Mouse (Mus musculus): ENCODE data around the gene Cldn16.
"Not testable (repeated sequence)": the region's sequence is repeated elsewhere in the genome, so short reads cannot be mapped to it uniquely, and the experiment has no call there.

Cldn16 gene

DNA sequence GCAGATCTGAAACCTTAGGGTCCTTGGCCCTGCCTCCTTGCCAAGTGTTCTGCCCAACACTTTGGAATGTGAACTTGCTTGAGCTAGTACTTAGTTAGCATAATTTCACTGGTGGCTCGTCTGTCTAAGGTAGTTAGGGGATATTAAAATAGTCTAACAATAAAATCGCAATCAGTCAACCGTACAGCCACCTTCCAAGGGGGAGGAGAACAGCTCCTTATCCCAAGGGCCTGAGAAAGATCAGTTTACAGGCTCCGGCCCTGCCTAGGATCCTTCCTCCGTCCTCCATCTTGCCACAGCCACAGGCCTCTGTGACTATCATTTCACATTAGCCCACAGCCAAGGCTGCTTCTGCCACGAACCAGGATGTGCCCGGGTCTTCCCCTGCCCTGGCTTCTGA is at the start of gene Cldn16:
Gene Cldn16 (plus strand): TSS at position 301 of the 400 bp plus-strand sequence.
- DNase-seq (ENCODE audit: low spot score in 2 of 2): no peak

DNA sequence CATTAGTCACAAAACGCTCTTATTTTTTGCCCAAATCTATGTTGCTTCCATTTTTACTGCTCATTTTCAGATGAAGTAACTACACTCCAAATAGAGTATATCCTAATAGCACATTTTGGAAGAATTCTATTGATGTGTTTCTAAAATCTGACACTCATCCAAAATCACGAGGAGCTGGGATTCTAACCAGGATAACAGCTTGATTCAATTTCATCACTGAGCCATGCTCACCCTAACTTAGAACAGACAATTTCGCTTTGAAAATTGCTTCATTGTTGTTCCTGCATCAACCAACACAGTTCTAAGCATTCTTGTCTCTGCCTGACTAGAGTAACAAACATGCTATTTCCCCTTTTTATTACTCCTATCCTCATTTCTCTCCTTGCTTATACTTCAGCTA is 44.3 kb upstream of the Cldn16 start:
- DNase-seq (ENCODE audit: low spot score in 2 of 2): no peak

DNA sequence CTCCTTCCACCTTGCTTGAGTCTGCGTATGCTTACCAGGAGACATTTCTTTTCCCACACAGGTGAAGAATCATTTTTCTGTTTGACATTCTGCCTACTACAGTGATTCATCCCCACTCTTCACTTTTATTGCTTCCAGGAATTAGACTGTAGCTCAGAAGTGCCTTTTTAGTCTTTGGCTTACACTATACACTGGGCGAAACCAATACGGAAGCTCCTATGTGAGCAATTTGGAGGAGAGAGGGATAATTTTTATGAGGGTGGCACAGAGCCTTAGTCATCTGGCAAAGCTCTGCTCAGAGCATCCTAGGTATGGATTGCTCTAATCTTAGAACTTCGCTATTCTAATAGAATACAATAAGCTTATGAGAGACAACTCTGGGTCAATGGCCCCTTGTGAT is 40.9 kb upstream of the Cldn16 start:
- DNase-seq (ENCODE audit: low spot score in 2 of 2): no peak

DNA sequence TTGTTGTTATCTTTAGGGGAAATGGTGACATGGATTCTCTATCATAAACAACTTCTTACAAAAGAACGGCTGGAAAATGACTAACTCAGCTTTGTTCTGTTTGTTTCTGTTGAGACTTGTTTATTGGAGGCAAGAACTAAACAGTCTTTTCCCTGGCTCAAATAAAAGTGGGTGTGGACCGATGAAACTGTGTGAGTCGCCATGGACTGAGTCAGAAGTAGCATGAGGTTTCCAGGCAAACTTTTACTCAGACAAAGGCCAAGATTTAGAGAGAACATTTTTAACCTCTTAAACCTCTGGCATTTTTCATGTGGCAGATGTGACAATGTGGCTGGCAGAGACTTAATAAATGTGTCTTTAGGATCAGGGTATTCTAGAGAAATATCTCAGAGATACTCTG is 32.7 kb upstream of the Cldn16 start:
- DNase-seq (ENCODE audit: low spot score in 2 of 2): no peak

DNA sequence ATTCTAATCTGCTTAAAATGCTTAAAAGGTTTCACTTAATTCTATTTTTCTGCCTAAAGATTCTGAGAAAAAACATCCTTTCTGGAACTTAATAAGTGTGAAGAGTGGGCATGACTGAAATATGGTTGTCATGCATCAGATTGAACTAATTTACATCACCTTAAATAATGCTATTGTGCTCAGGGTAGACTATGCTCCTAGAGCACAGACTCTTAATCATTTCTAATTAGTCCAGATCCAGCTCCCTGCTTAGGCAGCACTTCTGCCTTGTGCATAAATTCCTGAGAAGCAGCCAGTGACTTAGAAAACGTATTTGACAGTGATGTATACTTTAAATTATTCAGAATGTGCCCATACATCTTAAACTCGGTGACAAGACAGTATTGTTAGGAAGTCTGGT is 29.4 kb upstream of the Cldn16 start:
- DNase-seq (ENCODE audit: low spot score in 2 of 2): no peak

DNA sequence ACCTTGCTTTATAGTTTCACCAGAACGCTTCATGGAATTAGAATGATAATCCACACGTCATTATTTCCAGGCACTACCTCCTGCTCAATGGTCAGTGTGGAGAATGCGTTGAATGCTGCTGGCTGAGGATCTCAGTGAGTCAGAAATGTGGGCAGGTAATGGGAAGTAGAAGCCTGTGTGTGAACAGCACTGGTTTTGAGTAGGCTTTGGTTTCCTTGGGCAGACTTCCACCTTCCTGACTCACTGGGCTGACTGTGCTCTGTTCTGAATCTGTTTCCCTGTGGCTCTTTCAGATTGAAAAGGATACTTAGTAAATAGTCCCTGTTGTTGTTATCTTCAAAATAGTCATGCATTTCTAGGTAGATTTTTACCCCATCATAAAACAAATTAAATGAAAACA is 22.9 kb upstream of the Cldn16 start:
- DNase-seq (ENCODE audit: low spot score in 2 of 2): no peak

DNA sequence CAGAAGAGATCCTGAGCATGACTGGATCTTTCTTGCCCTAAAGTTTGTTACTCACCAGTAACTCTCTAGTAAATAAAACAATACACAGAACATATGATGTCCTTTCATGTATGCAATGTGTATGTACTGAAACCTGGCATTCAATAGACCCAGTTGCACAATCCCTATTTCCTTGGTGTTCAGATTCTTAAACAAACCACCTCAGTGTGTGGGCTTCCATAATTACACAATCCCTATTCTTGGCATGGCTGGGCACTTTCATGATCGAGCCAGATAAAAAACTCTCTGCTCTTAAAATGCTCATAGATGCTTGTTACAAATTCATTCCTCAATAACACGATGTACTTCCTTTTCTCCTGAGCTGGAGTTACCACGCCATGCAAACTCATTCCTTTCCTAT is 21.8 kb upstream of the Cldn16 start:
- DNase-seq (ENCODE audit: low spot score in 2 of 2): no peak

GRCm38 (mm10) chr16:26444843-26445242 is 18.1 kb upstream of the Cldn16 start:
- no peak for DNase-seq (ENCODE audit: low spot score in 2 of 2)

DNA sequence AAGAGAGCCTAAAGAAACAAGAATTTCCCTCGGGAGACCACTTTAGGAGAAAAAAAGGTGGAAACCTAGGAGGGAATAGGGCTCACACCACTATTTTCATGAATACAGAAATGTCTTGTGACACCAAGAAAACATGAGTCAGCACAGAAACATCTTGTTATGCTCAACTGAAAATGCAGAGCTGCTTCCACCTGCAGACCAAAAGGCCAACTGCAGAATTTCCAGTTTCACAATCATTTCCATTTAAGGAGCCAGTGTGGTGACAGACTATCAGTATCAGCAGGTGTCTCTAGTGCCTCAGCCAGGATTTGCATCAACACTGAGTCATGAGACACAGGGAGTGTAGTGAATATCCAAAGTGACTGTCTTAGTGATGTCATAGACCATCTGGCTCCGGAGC is 15.3 kb upstream of the Cldn16 start:
- DNase-seq (ENCODE audit: low spot score in 2 of 2): peak in 1 of 2 experiments; percentile 2

DNA sequence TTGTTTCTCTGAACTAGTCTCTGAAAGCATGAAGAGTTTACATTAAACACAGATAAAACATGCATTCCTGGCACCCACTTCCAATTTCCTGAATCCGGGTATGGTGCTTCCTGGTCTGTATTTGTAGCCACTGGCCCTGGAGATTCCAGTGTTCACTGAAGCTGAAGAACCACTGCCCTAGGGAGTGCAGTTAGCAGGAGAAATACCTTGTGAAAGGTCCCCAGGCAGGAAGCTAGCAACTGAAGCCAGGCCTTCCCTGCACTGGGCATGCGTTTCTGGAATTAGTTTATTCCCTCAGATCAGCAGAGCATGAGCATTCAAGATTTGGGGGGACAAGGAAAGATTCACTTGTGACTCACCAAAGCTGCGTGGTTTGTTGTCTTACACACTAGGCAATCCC is 8.8 kb upstream of the Cldn16 start:
- no peak for DNase-seq (ENCODE audit: low spot score in 2 of 2)

DNA sequence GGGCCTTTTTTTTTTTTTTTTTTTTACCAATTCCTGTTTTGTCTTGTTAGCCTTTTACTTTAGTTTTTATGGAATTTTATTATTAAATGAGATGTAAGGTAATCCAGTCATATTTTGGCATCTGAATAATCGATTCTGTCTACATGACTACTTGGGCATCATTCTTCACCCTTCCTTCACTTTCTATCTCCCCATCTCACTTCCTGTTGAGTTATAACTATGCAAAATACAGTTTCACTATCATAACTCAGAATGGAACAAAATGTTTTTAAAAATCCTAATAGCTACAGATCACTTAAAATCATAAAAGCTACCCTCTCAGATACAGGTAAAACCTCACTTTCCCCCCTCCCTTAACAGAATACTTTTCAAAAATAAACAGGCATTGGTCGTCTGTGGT is 6.8 kb upstream of the Cldn16 start:
- DNase-seq (ENCODE audit: low spot score in 2 of 2): no peak

GRCm38 (mm10) chr16:26466535-26466934 is 3.6 kb downstream of the Cldn16 start:
- DNase-seq (ENCODE audit: low spot score in 2 of 2): no peak

DNA sequence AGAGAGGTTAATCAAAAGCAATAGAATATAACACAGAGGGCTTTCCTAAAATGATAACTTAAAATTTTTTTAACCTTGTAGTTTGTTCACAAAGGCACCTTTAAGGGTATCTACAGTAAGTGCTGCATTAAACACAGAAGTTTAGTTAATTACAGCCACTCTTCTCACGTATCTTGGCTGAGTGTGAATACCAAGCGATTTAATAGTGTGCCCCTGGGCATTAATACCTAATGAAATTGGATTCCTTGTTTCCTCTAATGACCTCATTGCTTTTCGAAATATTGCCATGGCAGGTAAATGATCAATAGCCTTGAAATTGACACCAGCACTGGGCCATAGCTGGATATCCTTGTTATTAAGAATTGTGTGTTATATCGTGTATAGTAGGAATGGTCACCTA is 8.3 kb downstream of the Cldn16 start:
- DNase-seq (ENCODE audit: low spot score in 2 of 2): no peak

- DNase-seq (ENCODE audit: low spot score in 2 of 2): peak in 1 of 2 experiments; percentile 4
Observed at GRCm38 (mm10) chr16:26495721-26496120, 32.8 kb downstream of the Cldn16 start.

DNA sequence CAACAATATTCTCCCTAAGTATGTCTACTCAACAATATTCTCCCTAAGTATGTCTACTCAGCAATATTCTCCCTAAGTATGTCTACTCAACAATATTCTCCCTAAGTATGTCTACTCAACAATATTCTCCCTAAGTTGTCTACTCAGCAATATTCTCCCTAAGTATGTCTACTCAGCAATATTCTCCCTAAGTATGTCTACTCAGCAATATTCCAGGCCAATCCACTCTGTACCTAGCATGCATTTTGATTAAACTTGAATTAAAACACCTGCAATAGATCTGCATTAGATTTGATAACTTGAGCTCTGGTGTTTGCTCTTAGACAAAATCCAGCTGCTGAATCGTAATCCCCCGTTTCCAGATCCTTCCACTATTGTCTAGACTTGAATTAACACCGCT is 36.8 kb downstream of the Cldn16 start:
- not testable (repeated sequence) for DNase-seq (ENCODE audit: low spot score in 2 of 2)

GRCm38 (mm10) chr16:26500738-26501137 is 37.8 kb downstream of the Cldn16 start:
- no peak for DNase-seq (ENCODE audit: low spot score in 2 of 2)

DNA sequence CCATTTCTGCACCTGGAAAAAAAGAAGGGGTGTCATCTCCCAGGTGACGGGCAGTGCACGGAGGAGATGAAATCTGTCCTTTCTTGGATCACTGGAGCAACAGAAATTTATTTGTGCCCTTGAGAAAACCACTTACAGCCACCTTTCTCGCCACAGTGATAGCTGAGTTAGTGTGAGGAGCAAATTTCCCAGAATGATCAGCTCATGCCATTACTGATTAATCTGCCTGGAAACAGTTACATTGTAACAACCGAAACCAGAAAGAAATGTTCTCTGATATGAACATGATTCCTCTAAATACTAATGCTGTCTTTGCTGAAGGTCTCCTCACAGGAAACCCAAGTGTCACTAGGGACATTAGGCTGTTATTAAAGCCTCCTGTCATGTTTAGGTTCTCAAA is 42.0 kb downstream of the Cldn16 start:
- no peak for DNase-seq (ENCODE audit: low spot score in 2 of 2)

DNA sequence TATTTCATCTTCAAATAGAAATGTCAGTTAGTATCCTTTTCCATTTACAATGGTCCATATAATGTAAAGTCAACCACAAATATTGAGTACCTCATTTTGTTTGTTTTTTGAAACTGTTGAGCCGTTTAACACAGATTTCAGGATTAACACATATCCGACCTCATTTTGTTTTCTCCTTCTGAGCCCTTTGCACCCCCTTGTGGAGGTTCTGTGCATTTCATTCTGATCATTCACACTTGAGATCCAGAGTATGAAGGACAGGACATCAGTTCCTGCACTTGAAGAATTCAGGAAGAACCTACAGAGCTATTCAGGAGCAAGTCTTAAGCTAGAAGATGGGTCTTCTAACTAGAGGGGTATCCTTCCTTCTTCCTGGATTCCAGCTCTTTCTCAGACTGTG is 56.7 kb downstream of the Cldn16 start:
- DNase-seq (ENCODE audit: low spot score in 2 of 2): peak in 1 of 2 experiments; percentile 27

- no peak for DNase-seq (ENCODE audit: low spot score in 2 of 2)
Observed at GRCm38 (mm10) chr16:26525832-26526231, 62.9 kb downstream of the Cldn16 start.

DNA sequence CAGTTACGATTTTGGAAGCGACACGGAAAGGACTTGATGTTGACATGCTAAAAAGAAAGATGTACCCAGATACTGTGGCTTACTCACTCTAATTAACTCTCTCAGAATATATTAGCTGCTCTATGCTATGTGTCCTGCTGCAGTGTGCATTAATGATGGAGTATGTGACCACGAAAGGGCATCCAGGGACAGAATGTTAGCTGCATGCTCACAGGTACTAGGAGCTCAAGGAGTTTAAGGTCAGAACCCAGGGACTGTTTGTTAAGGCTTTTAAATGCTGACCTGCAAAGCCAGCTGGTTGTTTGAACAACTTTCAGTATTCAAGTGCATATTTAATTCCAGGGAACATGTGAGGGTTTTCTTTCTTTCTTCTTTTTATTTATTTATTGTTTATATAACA is 63.7 kb downstream of the Cldn16 start, which contains the start of gene Tmem207:
Gene Tmem207 (minus strand): TSS at position 101 of the 400 bp plus-strand sequence.
- DNase-seq (ENCODE audit: low spot score in 2 of 2): no peak

DNA sequence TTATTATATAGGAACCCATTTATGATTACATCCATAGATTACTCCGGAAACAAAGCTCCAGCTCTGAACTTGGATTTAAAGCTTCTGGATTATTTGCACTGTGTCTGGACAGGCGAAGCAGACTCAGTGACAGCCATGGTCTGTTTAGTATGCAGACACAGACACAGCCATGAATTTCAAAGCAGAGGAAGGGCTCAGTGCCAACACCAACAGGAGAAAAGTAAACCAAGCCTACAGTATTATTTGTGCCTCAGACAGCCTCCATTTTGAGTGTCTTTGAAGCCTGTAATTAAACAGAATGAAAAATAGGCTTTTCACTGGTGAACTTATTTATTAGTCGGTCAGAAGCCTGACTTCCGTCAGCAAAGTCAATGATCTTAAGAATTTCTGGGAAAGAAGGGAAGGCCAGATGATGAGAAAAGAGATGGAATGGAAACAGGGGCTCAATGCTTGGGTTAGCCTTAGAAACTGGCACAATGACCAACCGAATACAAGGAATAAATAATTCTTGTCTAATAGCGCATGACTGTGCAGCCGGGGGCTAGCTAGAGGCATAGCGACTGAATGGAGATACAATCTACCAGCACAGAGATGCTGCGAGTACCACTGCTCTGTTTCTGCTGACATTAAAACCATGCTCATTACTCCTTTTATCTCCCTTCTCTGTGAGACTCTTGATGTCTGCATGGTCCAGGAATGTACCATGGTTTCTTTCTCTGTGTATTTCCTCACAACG is 65.2 kb downstream of the Cldn16 start:
- DNase-seq (ENCODE audit: low spot score in 2 of 2): peak in 1 of 2 experiments; percentile 19

DNA sequence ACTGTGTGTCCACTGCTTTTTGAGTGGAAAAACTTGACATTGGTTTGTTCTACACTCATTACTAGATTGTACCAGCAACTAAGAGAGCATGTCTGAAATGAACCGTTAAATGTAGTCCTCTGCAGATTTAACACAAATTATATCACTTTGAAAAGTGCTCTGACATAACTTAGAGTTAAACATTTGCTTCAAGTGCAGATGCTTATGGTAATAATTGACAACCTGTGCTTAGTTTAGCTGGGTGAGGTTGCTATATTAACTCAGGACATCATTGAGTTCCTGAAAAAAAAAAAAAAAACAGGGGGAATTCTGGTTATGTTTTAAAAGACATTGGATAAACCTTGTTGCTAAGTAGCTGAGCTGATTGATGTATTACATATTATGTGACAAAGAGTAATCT is 67.5 kb downstream of the Cldn16 start:
- DNase-seq (ENCODE audit: low spot score in 2 of 2): no peak

- DNase-seq (ENCODE audit: low spot score in 2 of 2): no peak
Observed at GRCm38 (mm10) chr16:26532287-26532686, 69.4 kb downstream of the Cldn16 start.

All from cerebellum, postnatal 4 days (tissue).